In the genomic region with DNA sequence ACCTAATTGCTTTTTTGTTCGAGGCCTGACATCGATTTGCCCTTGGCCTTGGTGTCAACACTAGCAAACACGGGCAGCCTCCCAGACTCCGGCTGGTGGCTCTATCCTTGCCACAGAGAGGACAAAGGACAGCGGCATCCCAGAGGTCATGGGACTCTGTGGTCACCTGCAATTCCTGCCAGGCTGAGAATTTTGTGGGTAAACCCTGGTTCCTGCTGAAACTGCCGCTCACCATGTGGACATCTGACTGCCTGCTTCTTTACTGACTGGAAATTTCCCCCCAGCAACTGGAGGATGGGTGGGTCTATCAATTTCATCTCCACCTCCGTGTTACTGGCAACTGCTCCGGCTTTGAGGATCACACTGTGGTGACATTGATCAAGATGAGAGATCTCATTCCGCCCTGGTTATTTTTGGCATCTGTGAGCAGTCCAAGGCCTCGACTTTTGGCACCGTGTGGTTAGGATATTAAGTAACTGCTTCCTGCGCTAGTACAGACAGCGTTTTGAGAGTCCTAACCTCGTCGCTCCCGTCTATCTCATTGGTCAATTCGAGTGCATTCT, we compare ENCODE assay signal across 9 mouse cellular contexts.
DNase-seq lines count a peak whose midpoint lies in the region; ATAC-seq and TF ChIP-seq lines count a peak whose summit lies in the region.
"Had no signal": no experiment of that assay in that cellular context is flagged by ENCODE, and none has a peak within 500 bp of the region (broad histone marks: within the 10 kb centered on the region; RNA-seq: fewer than 3 reads in every experiment).

No protein-coding gene starts in this region.

- H3K36me3 ChIP-seq in spleen, adult 2 months (ENCODE audit: control insufficient read depth, insufficient read depth, low read length): no peaks in the 10 kb centered on the region
- no peaks in the 10 kb centered on the region for H3K36me3 ChIP-seq in limb, embryonic 14.5 days (ENCODE audit: control insufficient read depth, insufficient read depth, low read length)
- no peaks in the 10 kb centered on the region for H3K36me3 ChIP-seq in small intestine, adult 2 months (ENCODE audit: control insufficient read depth, insufficient read depth, low read length)
- H3K36me3 ChIP-seq: neural tube, embryonic 12.5 days had no signal

- TF ChIP-seq CTCF in cerebellum, adult 2 months (IDR thresholded peaks at IDR 0.05; ENCODE audit: borderline replicate concordance, insufficient read depth, low read depth, low read length): no peak
- no peak for TF ChIP-seq CTCF in spleen, adult 2 months (IDR thresholded peaks at IDR 0.05; ENCODE audit: extremely low read depth, insufficient read depth, insufficient read length, insufficient replicate concordance)
- TF ChIP-seq CTCF in small intestine, adult 2 months (IDR thresholded peaks at IDR 0.05; ENCODE audit: extremely low read depth, insufficient read length, insufficient replicate concordance, low read depth, low read length): peak; percentile 23; the same call in 1 of the 2 replicates

- no peaks in the 10 kb centered on the region for H3K9me3 ChIP-seq in limb, embryonic 14.5 days (ENCODE audit: control insufficient read depth, low read length)
- H3K9me3 ChIP-seq: neural tube, embryonic 12.5 days had no signal

- no peak for TF ChIP-seq POLR2A in cerebellum, adult 2 months (IDR thresholded peaks at IDR 0.05; ENCODE audit: borderline replicate concordance, insufficient read depth, low read length)
- no peak for TF ChIP-seq POLR2A in spleen, adult 2 months (IDR thresholded peaks at IDR 0.05; ENCODE audit: low read depth, low read length)
- TF ChIP-seq POLR2A in limb, embryonic 14.5 days (IDR thresholded peaks at IDR 0.05; ENCODE audit: borderline replicate concordance, extremely low read depth, insufficient read depth, insufficient read length): no peak
- TF ChIP-seq POLR2A in small intestine, adult 2 months (IDR thresholded peaks at IDR 0.05; ENCODE audit: low read depth, low read length): no peak

- peak; percentile 47 to 60 for DNase-seq in cerebellum, adult 2 months
- DNase-seq in cerebellum, adult 11 months: no peak
- no peak for DNase-seq in spleen, adult 2 months (ENCODE audit: low read depth in 1 of 2, low spot score in 2 of 2)
- no peak for DNase-seq in spleen, adult 18-20 months
- DNase-seq in limb, embryonic 14.5 days (ENCODE audit: low spot score): peak; percentile 55
- no peak for DNase-seq in thymus, adult 18-20 months
- no peak for DNase-seq in spleen, adult 12 weeks (ENCODE audit: low spot score)

- H3K4me1 ChIP-seq in cerebellum, adult 2 months (ENCODE audit: control insufficient read depth, insufficient read depth, low read length): peaks cover 26% of the 10 kb centered on the region
- no peaks in the 10 kb centered on the region; the same call in 1 of the 2 replicates for H3K4me1 ChIP-seq in spleen, adult 2 months (ENCODE audit: control insufficient read depth, insufficient read depth, insufficient read length)
- H3K4me1 ChIP-seq in limb, embryonic 14.5 days (ENCODE audit: control insufficient read depth, insufficient read depth, low read length): peaks cover 34% of the 10 kb centered on the region
- H3K4me1 ChIP-seq in small intestine, adult 2 months (ENCODE audit: control insufficient read depth, insufficient read depth, insufficient read length, low read length): peaks cover 27% of the 10 kb centered on the region; the same call in 1 of the 2 replicates

- ATAC-seq in limb, embryonic 14.5 days (ENCODE audit: low FRiP score, low read depth): no peak

- H3K27me3 ChIP-seq in cerebellum, adult 2 months (ENCODE audit: control insufficient read depth, insufficient read depth, low read length): no peaks in the 10 kb centered on the region
- no peaks in the 10 kb centered on the region for H3K27me3 ChIP-seq in spleen, adult 2 months (ENCODE audit: control insufficient read depth, insufficient read depth, low read length)
- H3K27me3 ChIP-seq in limb, embryonic 14.5 days (ENCODE audit: control insufficient read depth, insufficient read depth, low read length): no peaks in the 10 kb centered on the region
- H3K27me3 ChIP-seq in small intestine, adult 2 months (ENCODE audit: control insufficient read depth, insufficient read depth, low read length): no peaks in the 10 kb centered on the region
- H3K27me3 ChIP-seq: neural tube, embryonic 12.5 days had no signal

- WGBS in cerebellum, adult 2 months: 12% methylated on average over 17 of the region's 17 CpGs
- WGBS in spleen, adult 2 months: 54% methylated on average over 17 of the region's 17 CpGs
- 59% methylated on average over 17 of the region's 17 CpGs for WGBS in limb, embryonic 14.5 days
- 25% methylated on average over 17 of the region's 17 CpGs for WGBS in small intestine, adult 2 months

- 0 out of 2 replicates have a peak overlapping the region, but pooled peaks have one; percentile 33 for H3K27ac ChIP-seq in cerebellum, adult 2 months (ENCODE audit: insufficient read depth, low read length)
- peak overlapping the region; percentile 5; the same call in 1 of the 2 replicates for H3K27ac ChIP-seq in spleen, adult 2 months (ENCODE audit: insufficient read depth, low read length)
- H3K27ac ChIP-seq in limb, embryonic 14.5 days (replicated peaks; ENCODE audit: low read depth, low read length): no peak overlapping the region; the same call in 1 of the 2 replicates
- H3K27ac ChIP-seq in small intestine, adult 2 months (ENCODE audit: insufficient read depth, low read depth, low read length): peak overlapping the region; percentile 62
- H3K27ac ChIP-seq: neural tube, embryonic 12.5 days had no signal

- no peak overlapping the region for H3K4me2 ChIP-seq in limb, embryonic 14.5 days (replicated peaks; ENCODE audit: low read depth, low read length, severe bottlenecking)
- H3K4me2 ChIP-seq: neural tube, embryonic 12.5 days had no signal

- no peak overlapping the region for H3K4me3 ChIP-seq in cerebellum, adult 2 months (replicated peaks; ENCODE audit: insufficient read depth, low read depth, low read length)
- no peak overlapping the region for H3K4me3 ChIP-seq in spleen, adult 2 months (ENCODE audit: extremely low read depth, insufficient read depth, insufficient read length)
- no peak overlapping the region for H3K4me3 ChIP-seq in limb, embryonic 14.5 days (replicated peaks; ENCODE audit: low read length)
- no peak overlapping the region for H3K4me3 ChIP-seq in small intestine, adult 2 months (ENCODE audit: low read depth, low read length)
- H3K4me3 ChIP-seq: neural tube, embryonic 12.5 days had no signal

- no peak overlapping the region for H3K9ac ChIP-seq in limb, embryonic 14.5 days (ENCODE audit: low read depth, low read length, severe bottlenecking)
- H3K9ac ChIP-seq: neural tube, embryonic 12.5 days had no signal

Comparison
In these comparisons a context has a peak if more than half of its experiments do, and no peak if none do; other contexts are left out.
1. DNase-seq: peak in cerebellum, adult 2 months (2 of 2) and limb, embryonic 14.5 days (single experiment); none in cerebellum, adult 11 months (single experiment), spleen, adult 2 months (0 of 2), spleen, adult 18-20 months (0 of 2), thymus, adult 18-20 months (0 of 2) and spleen, adult 12 weeks (single experiment).